Mouse (Mus musculus) limb, embryonic 15.5 days (tissue): Measurements from ENCODE around the gene Endog. TPM values are rescaled to one million over a fixed set of nuclear protein-coding genes. Genes with fewer than 3 reads are reported as not detected.

ENCODE experiments used
- ATAC-seq: fragments of 200-750 bp; cut with Nextera tagmentation; 2 replicates; pipeline ENCODE4 v1.8.0; 2017; ENCODE audit warnings: low read depth, moderate TSS enrichment; ENCODE audit not compliant: insufficient number of reproducible peaks, low FRiP score, low TSS enrichment
- H3K27ac ChIP-seq: fragments of 300-500 bp; sonication (generic); 2 replicates; pipeline ENCODE4 v1.5.1; 2015; ENCODE audit warnings: moderate library complexity, mild to moderate bottlenecking, inconsistent platforms
- H3K27me3 ChIP-seq: fragments of 300-500 bp; sonication (generic); 2 replicates; pipeline ENCODE4 v1.6.1; 2015; ENCODE audit warnings: inconsistent platforms
- H3K36me3 ChIP-seq: fragments of 300-500 bp; sonication (generic); 2 replicates; pipeline ENCODE4 v1.6.1; 2015; ENCODE audit warnings: inconsistent platforms
- H3K4me1 ChIP-seq: fragments of 300-500 bp; sonication (generic); 2 replicates; pipeline ENCODE4 v1.6.1; 2015; ENCODE audit warnings: inconsistent platforms
- H3K4me2 ChIP-seq: fragments of 300-500 bp; sonication (generic); 2 replicates; pipeline ENCODE4 v1.6.1; 2015; ENCODE audit warnings: mild to moderate bottlenecking, inconsistent platforms
- H3K4me3 ChIP-seq: fragments of 300-500 bp; sonication (generic); 2 replicates; pipeline ENCODE4 v1.5.1; 2015; ENCODE audit warnings: mild to moderate bottlenecking, inconsistent platforms
- H3K9ac ChIP-seq: fragments of 300-500 bp; sonication (generic); 2 replicates; pipeline ENCODE4 v1.6.1; 2015; ENCODE audit warnings: inconsistent platforms
- H3K9me3 ChIP-seq: fragments of 300-500 bp; sonication (generic); 2 replicates; pipeline ENCODE4 v1.6.1; 2016; ENCODE audit warnings: inconsistent platforms
- WGBS: fragments of 180-500 bp; shearing (Covaris S2); methylation state at CpG from one replicate; pipeline ENCODE4 v1.1.7; 2015; 5-methylcytosine and 5-hydroxymethylcytosine counted together
- polyA plus RNA-seq: library from polyadenylated mRNA; unstranded; fragments of >200 nt; fragmentation: Nextera tagmentation; extraction: Ambion mirVana; gene quantifications from 2 replicates; pipeline ENCODE4 v1.2.1, GENCODE M21; 2015

Gene Endog
- polyA plus RNA-seq, 1 experiment from 2014 or later: 17.0 TPM

GRCm38 (mm10) chr2:30215493-30215892, 44.2 kb downstream of the Endog start:
- no peak for ATAC-seq
- H3K36me3 ChIP-seq: no peaks in the 10 kb centered on the region
- H3K4me3 ChIP-seq: no peak overlapping the region
- no peak overlapping the region for H3K27ac ChIP-seq
- H3K4me1 ChIP-seq: no peaks in the 10 kb centered on the region
- H3K4me2 ChIP-seq: no peak overlapping the region
- H3K27me3 ChIP-seq: no peaks in the 10 kb centered on the region
- no peaks in the 10 kb centered on the region for H3K9me3 ChIP-seq
- H3K9ac ChIP-seq: no peak overlapping the region
- WGBS: 75% methylated on average over 6 of the region's 6 CpGs

DNA sequence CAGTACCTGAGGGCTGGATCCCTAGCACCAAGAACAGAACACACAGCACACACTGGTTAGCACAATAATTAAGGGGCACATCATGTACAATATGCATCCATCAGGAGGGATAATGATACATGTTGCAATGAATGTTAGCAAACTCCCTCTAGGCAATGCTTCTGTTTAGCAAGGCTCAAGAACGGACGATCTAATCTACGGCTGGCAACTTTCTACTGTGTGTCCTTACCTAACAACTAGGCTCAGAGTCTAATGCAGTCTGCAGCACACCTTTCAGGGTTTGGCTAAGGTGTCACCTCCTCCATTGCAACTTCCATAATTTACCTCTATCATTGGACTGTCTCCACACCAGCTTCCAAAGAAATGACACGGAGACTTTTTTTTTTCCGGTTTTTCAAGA, 45.0 kb downstream of the Endog start:
- Histone ChIP-seq H3K9ac (no peak overlapping the region), H3K36me3 (no peaks in the 10 kb centered on the region), H3K4me1 (no peaks in the 10 kb centered on the region), H3K9me3 (no peaks in the 10 kb centered on the region), H3K27ac (no peak overlapping the region), H3K27me3 (no peaks in the 10 kb centered on the region), H3K4me3 (no peak overlapping the region), H3K4me2 (no peak overlapping the region)
- ATAC-seq: no peak
- WGBS: 90% methylated on average over 5 of the region's 5 CpGs

Other genes with a start within 250 kb of the Endog start
- 58.0 and 59.5 TPM in 2 replicates for gene Gle1, start 236.1 kb upstream of the Endog start, polyA plus RNA-seq
- 89.3 and 95.5 TPM in 2 replicates for gene Sptan1, start 205.9 kb upstream of the Endog start, polyA plus RNA-seq
- 36.7 and 37.0 TPM in 2 replicates for gene Wdr34, start 122.6 kb upstream of the Endog start, polyA plus RNA-seq
- 323 and 361 TPM in 2 replicates for gene Set, start 114.1 kb upstream of the Endog start, polyA plus RNA-seq
- 8.6 and 10.4 TPM in 2 replicates for gene Pkn3, start 93.8 kb upstream of the Endog start, polyA plus RNA-seq
- gene Zdhhc12, start 77.8 kb upstream of the Endog start, polyA plus RNA-seq: 21.1 and 21.6 TPM in 2 replicates
- 6.5 and 8.6 TPM in 2 replicates for gene Zer1, start 46.9 kb upstream of the Endog start, polyA plus RNA-seq
- gene Tbc1d13, start 37.7 kb upstream of the Endog start, polyA plus RNA-seq: 5.5 and 8.0 TPM in 2 replicates
- gene Spout1, start 7.0 kb downstream of the Endog start, polyA plus RNA-seq: 75.0 and 75.2 TPM in 2 replicates
- 12.4 TPM in 2 replicates for gene Kyat1, start 34.4 kb downstream of the Endog start, polyA plus RNA-seq
- gene Lrrc8a, start 66.2 kb downstream of the Endog start, polyA plus RNA-seq: 40.6 and 42.5 TPM in 2 replicates
- 0.10 and 0.11 TPM in 2 replicates for gene Gm28035, start 69.1 kb downstream of the Endog start, polyA plus RNA-seq
- gene Phyhd1, start 94.7 kb downstream of the Endog start, polyA plus RNA-seq: 5.9 and 6.8 TPM in 2 replicates
- not detected in 2 replicates for gene Gm28038, start 109.5 kb downstream of the Endog start, polyA plus RNA-seq
- gene Dolk, start 114.8 kb downstream of the Endog start, polyA plus RNA-seq: 31.5 and 33.4 TPM in 2 replicates
- gene Nup188, start 114.9 kb downstream of the Endog start, polyA plus RNA-seq: 28.2 and 32.4 TPM in 2 replicates
- gene Sh3glb2, start 187.8 kb downstream of the Endog start, polyA plus RNA-seq: 87.5 and 88.5 TPM in 2 replicates
- gene Miga2, start 192.7 kb downstream of the Endog start, polyA plus RNA-seq: 23.3 and 23.9 TPM in 2 replicates
- 35.5 and 35.8 TPM in 2 replicates for gene Dolpp1, start 220.8 kb downstream of the Endog start, polyA plus RNA-seq
- gene Crat, start 244.3 kb downstream of the Endog start, polyA plus RNA-seq: 23.9 and 37.6 TPM in 2 replicates
- 137 and 149 TPM in 2 replicates for gene Ptpa, start 244.5 kb downstream of the Endog start, polyA plus RNA-seq